Mouse (Mus musculus) heart, embryonic 12.5 days (tissue): ENCODE data around the gene Otud3. TPM values are rescaled to one million over a fixed set of nuclear protein-coding genes. Genes with fewer than 3 reads are reported as not detected.
"Not testable (repeated sequence)": the region's sequence is repeated elsewhere in the genome, so short reads cannot be mapped to it uniquely, and the experiment has no call there.

Experiments
- ATAC-seq: fragments of 200-750 bp; cut with Nextera tagmentation; 2 replicates; pipeline ENCODE4 v1.8.0; 2017; ENCODE audit warnings: moderate TSS enrichment, moderate library complexity; ENCODE audit not compliant: insufficient number of reproducible peaks, low FRiP score
- H3K27ac ChIP-seq: fragments of 300-500 bp; sonication (generic); 2 replicates; pipeline ENCODE4 v1.5.1; 2016; ENCODE audit warnings: mild to moderate bottlenecking, moderate library complexity; ENCODE audit not compliant: poor library complexity, severe bottlenecking
- H3K27me3 ChIP-seq: fragments of 300-500 bp; sonication (generic); replicated peaks from 2 replicates; pipeline ENCODE4 v1.6.1; 2016; ENCODE audit warnings: mild to moderate bottlenecking, moderate library complexity
- H3K36me3 ChIP-seq: fragments of 300-500 bp; sonication (generic); 2 replicates; pipeline ENCODE4 v1.6.1; 2016; ENCODE audit warnings: mild to moderate bottlenecking, moderate library complexity
- H3K4me1 ChIP-seq: fragments of 300-500 bp; sonication (generic); replicated peaks from 2 replicates; pipeline ENCODE4 v1.6.1; 2016; ENCODE audit warnings: mild to moderate bottlenecking
- H3K4me2 ChIP-seq: fragments of 300-500 bp; sonication (generic); 2 replicates; pipeline ENCODE4 v1.6.1; 2016; ENCODE audit warnings: mild to moderate bottlenecking, moderate library complexity
- H3K4me3 ChIP-seq: fragments of 300-500 bp; sonication (generic); 2 replicates; pipeline ENCODE4 v1.5.1; 2016; ENCODE audit warnings: mild to moderate bottlenecking
- H3K9ac ChIP-seq: fragments of 300-500 bp; sonication (generic); 2 replicates; pipeline ENCODE4 v1.6.1; 2016; ENCODE audit warnings: mild to moderate bottlenecking, moderate library complexity
- H3K9me3 ChIP-seq: fragments of 300-500 bp; sonication (generic); replicated peaks from 2 replicates; pipeline ENCODE4 v1.6.1; 2016; ENCODE audit warnings: mild to moderate bottlenecking, moderate library complexity
- WGBS: fragments of 180-500 bp; shearing (Covaris S2); methylation state at CpG from one replicate; pipeline ENCODE4 v1.1.7; 2016; 5-methylcytosine and 5-hydroxymethylcytosine counted together
- polyA plus RNA-seq: library from polyadenylated mRNA; unstranded; fragments of >200 nt; fragmentation: Nextera tagmentation; extraction: Ambion mirVana; gene quantifications from 2 replicates; pipeline ENCODE4 v1.2.1, GENCODE M21; 2016

Gene Otud3
- polyA plus RNA-seq, 1 experiment from 2014 or later, result 3.6 TPM

- peaks cover 40% of the 10 kb centered on the region for H3K36me3 ChIP-seq
- no peak overlapping the region for H3K27ac ChIP-seq
- ATAC-seq, result no peak; the same call in 1 of the 2 replicates
Measured at GRCm38 (mm10) chr4:138892655-138893054, 21.1 kb downstream of the Otud3 start.

GRCm38 (mm10) chr4:138889635-138890034 is 24.1 kb downstream of the Otud3 start:
- H3K27me3 ChIP-seq, result 0 out of 2 replicates have a peak, but pooled peaks cover 7% of the 10 kb centered on the region
- H3K36me3 ChIP-seq, result peaks cover 13% of the 10 kb centered on the region; the same call in 1 of the 2 replicates
- no peaks in the 10 kb centered on the region for H3K9me3 ChIP-seq
- ATAC-seq, result no peak
- no peak overlapping the region for H3K27ac ChIP-seq
- no peak overlapping the region for H3K4me2 ChIP-seq
- no peak overlapping the region for H3K4me3 ChIP-seq
- no peaks in the 10 kb centered on the region for H3K4me1 ChIP-seq
- no peak overlapping the region for H3K9ac ChIP-seq
- 72% methylated on average over 8 of the region's 8 CpGs for WGBS

More at GRCm38 (mm10) chr4:138892655-138893054, 21.1 kb downstream of the Otud3 start:
- no peak overlapping the region for H3K4me2 ChIP-seq
- H3K4me3 ChIP-seq, result no peak overlapping the region
- 0 out of 2 replicates have a peak, but pooled peaks cover 3% of the 10 kb centered on the region for H3K4me1 ChIP-seq
- H3K27me3 ChIP-seq, result 0 out of 2 replicates have a peak, but pooled peaks cover 7% of the 10 kb centered on the region
- 76% methylated on average over 6 of the region's 6 CpGs for WGBS
- H3K9ac ChIP-seq, result no peak overlapping the region
- H3K9me3 ChIP-seq, result no peaks in the 10 kb centered on the region

- H3K27me3 ChIP-seq, result 0 out of 2 replicates have a peak, but pooled peaks cover 7% of the 10 kb centered on the region
- H3K4me1 ChIP-seq, result no peaks in the 10 kb centered on the region
- no peak overlapping the region for H3K4me3 ChIP-seq
- no peak overlapping the region for H3K9ac ChIP-seq
- no peaks in the 10 kb centered on the region for H3K9me3 ChIP-seq
- ATAC-seq, result no peak
- 66% methylated on average over 7 of the region's 7 CpGs for WGBS
- H3K27ac ChIP-seq, result no peak overlapping the region
- H3K4me2 ChIP-seq, result no peak overlapping the region
- H3K36me3 ChIP-seq, result peaks cover 10% of the 10 kb centered on the region; the same call in 1 of the 2 replicates
Measured at GRCm38 (mm10) chr4:138889165-138889564, 24.6 kb downstream of the Otud3 start.

GRCm38 (mm10) chr4:138884261-138884660 is 29.5 kb downstream of the Otud3 start:
- Histone ChIP-seq H3K36me3 (no peaks in the 10 kb centered on the region), H3K27me3 (peaks cover 41% of the 10 kb centered on the region), H3K4me2 (no peak overlapping the region), H3K4me3 (no peak overlapping the region), H3K9ac (no peak overlapping the region), H3K9me3 (no peaks in the 10 kb centered on the region), H3K4me1 (0 out of 2 replicates have a peak, but pooled peaks cover 6% of the 10 kb centered on the region), H3K27ac (no peak overlapping the region)
- 21% methylated on average over 6 of the region's 6 CpGs for WGBS
- no peak for ATAC-seq

GRCm38 (mm10) chr4:138882179-138882578 is 31.6 kb downstream of the Otud3 start:
- 12% methylated on average over 16 of the region's 16 CpGs for WGBS
- no peak overlapping the region for H3K27ac ChIP-seq
- no peak for ATAC-seq
- H3K4me1 ChIP-seq, result peaks cover 11% of the 10 kb centered on the region; the same call in 1 of the 2 replicates
- H3K36me3 ChIP-seq, result no peaks in the 10 kb centered on the region
- no peaks in the 10 kb centered on the region for H3K9me3 ChIP-seq
- H3K27me3 ChIP-seq, result peaks cover 44% of the 10 kb centered on the region
- peak overlapping the region; percentile 54 for H3K4me2 ChIP-seq
- H3K9ac ChIP-seq, result 0 out of 2 replicates have a peak overlapping the region, but pooled peaks have one; percentile 6
- H3K4me3 ChIP-seq, result peak overlapping the region; percentile 12; the same call in 1 of the 2 replicates

- H3K4me2 ChIP-seq, result no peak overlapping the region
- WGBS, result 72% methylated on average over 7 of the region's 7 CpGs
- H3K4me3 ChIP-seq, result no peak overlapping the region
- peaks cover 11% of the 10 kb centered on the region; the same call in 1 of the 2 replicates for H3K4me1 ChIP-seq
- H3K27me3 ChIP-seq, result peaks cover 44% of the 10 kb centered on the region
- H3K27ac ChIP-seq, result no peak overlapping the region
- no peak overlapping the region for H3K9ac ChIP-seq
- H3K36me3 ChIP-seq, result no peaks in the 10 kb centered on the region
- H3K9me3 ChIP-seq, result no peaks in the 10 kb centered on the region
- ATAC-seq, result no peak
Measured at GRCm38 (mm10) chr4:138880811-138881584, 32.7 kb downstream of the Otud3 start.

GRCm38 (mm10) chr4:138879808-138880207 is 33.9 kb downstream of the Otud3 start:
- no peak for ATAC-seq
- WGBS, result 80% methylated on average over 11 of the region's 11 CpGs

GRCm38 (mm10) chr4:138878783-138879182 is 35.0 kb downstream of the Otud3 start:
- 33% methylated on average over 8 of the region's 8 CpGs for WGBS

More at GRCm38 (mm10) chr4:138879808-138880207, 33.9 kb downstream of the Otud3 start:
- no peak overlapping the region for H3K4me3 ChIP-seq
- no peak overlapping the region for H3K27ac ChIP-seq
- H3K4me1 ChIP-seq, result peaks cover 11% of the 10 kb centered on the region; the same call in 1 of the 2 replicates
- H3K27me3 ChIP-seq, result peaks cover 44% of the 10 kb centered on the region
- H3K9ac ChIP-seq, result no peak overlapping the region
- 0 out of 2 replicates have a peak, but pooled peaks cover 4% of the 10 kb centered on the region for H3K9me3 ChIP-seq
- H3K4me2 ChIP-seq, result no peak overlapping the region
- H3K36me3 ChIP-seq, result no peaks in the 10 kb centered on the region

GRCm38 (mm10) chr4:138877731-138878130 is 36.0 kb downstream of the Otud3 start, which contains the start of gene Pla2g2e:
Gene Pla2g2e, plus strand, starts transcription at chr4:138877942.
- Histone ChIP-seq H3K4me3 (no peak within 1 kb of the TSS), H3K27me3 (peaks cover 37% of the 10 kb centered on the region), H3K4me1 (peaks cover 11% of the 10 kb centered on the region; the same call in 1 of the 2 replicates), H3K36me3 (no peaks in the 10 kb centered on the region), H3K9ac (no peak within 1 kb of the TSS), H3K9me3 (peaks cover 4% of the 10 kb centered on the region; the same call in 1 of the 2 replicates), H3K27ac (no peak within 1 kb of the TSS), H3K4me2 (no peak within 1 kb of the TSS)
- 65% methylated on average over 4 of the region's 4 CpGs for WGBS
- ATAC-seq, result no peak

More at GRCm38 (mm10) chr4:138878783-138879182, 35.0 kb downstream of the Otud3 start:
- H3K4me2 ChIP-seq, result no peak overlapping the region
- H3K36me3 ChIP-seq, result no peaks in the 10 kb centered on the region
- H3K27ac ChIP-seq, result no peak overlapping the region
- no peak for ATAC-seq
- peaks cover 11% of the 10 kb centered on the region; the same call in 1 of the 2 replicates for H3K4me1 ChIP-seq
- no peak overlapping the region for H3K4me3 ChIP-seq
- no peak overlapping the region for H3K9ac ChIP-seq
- 0 out of 2 replicates have a peak, but pooled peaks cover 4% of the 10 kb centered on the region for H3K9me3 ChIP-seq
- H3K27me3 ChIP-seq, result peaks cover 44% of the 10 kb centered on the region

- H3K9ac ChIP-seq, result no peak overlapping the region
- H3K9me3 ChIP-seq, result peaks cover 6% of the 10 kb centered on the region; the same call in 1 of the 2 replicates
- no peak overlapping the region for H3K4me3 ChIP-seq
- peaks cover 7% of the 10 kb centered on the region; the same call in 1 of the 2 replicates for H3K4me1 ChIP-seq
- H3K4me2 ChIP-seq, result no peak overlapping the region
- peaks cover 20% of the 10 kb centered on the region for H3K27me3 ChIP-seq
- ATAC-seq, result no peak
- 88% methylated on average over 2 of the region's 2 CpGs for WGBS
- no peak overlapping the region for H3K27ac ChIP-seq
- H3K36me3 ChIP-seq, result no peaks in the 10 kb centered on the region
Measured at GRCm38 (mm10) chr4:138875986-138876385, 37.8 kb downstream of the Otud3 start.

GRCm38 (mm10) chr4:138875275-138875674 is 38.5 kb downstream of the Otud3 start:
- ATAC-seq, H3K9ac ChIP-seq, H3K4me1 ChIP-seq, H3K4me2 ChIP-seq, H3K36me3 ChIP-seq, H3K9me3 ChIP-seq, H3K27ac ChIP-seq, H3K4me3 ChIP-seq: not testable (repeated sequence)
- 90% methylated on average over 2 of the region's 2 CpGs for WGBS
- peaks cover 13% of the 10 kb centered on the region for H3K27me3 ChIP-seq
